Mouse (Mus musculus) central nervous system, embryonic 18 days (tissue): ENCODE data around the gene Golt1b. TPM values are rescaled to one million over a fixed set of nuclear protein-coding genes. Genes with fewer than 3 reads are reported as not detected.

Experiments
- polyA plus RNA-seq: library from polyadenylated mRNA; depleted of rRNA; stranded (reverse); fragments of >200 nt; gene quantifications from 2 replicates; pipeline ENCODE4 v1.2.3, GENCODE M21; 2012; rRNA removed

Gene Golt1b
- polyA plus RNA-seq: 26.2 and 26.6 TPM in 2 replicates

DNA sequence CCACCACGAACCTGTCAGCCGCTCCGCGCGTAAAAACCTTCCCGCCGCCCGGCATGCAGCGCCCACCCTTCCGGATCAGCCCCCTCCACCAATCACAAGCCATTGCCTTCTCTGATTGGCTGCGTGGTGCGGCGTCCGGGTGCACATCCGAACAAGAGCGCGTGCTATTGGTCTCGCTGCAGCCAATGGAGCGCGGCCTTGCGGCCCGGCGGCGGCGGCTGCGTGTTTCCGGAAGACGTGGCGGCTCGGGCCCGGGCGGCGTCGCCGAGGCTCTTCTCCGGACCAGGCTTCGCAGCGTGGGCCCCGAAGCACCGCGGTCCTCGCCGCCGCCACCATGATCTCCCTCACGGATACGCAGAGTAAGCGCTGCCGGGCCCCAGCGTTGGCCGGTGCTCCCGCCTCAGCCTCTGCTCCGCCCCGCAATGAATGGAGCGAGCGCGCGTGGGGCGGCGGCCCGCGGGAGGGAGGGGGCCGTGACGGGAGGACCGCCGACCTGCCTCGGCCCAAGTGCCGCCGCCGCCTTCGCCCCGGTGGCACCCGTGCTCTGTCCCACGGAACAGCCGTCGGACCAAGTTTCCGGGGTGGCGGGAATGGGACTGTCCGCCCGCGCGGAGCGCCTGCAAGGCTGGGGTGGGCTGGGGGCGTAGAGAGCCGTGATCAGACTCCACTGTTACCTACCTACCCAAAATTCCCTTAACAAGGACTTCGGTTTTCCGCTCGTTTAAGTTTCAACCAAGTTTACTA, at the start of gene Golt1b, which contains the start of gene Recql:
Gene Golt1b, plus strand, starts transcription at position 211 of the 744 bp plus-strand sequence.
Gene Recql, minus strand, starts transcription at position 77 of the 744 bp plus-strand sequence.

GRCm38 (mm10) chr6:142345440-142346038, 41.5 kb upstream of the Golt1b start, which contains the start of gene Pyroxd1:
TSS of gene Pyroxd1 (plus strand) at chr6:142345654.

GRCm38 (mm10) chr6:142412906-142413491, 26.0 kb downstream of the Golt1b start, which contains the start of gene Spx:
TSS of gene Spx (plus strand) at chr6:142413441.

Other genes starting within 250 kb of the Golt1b start
- 0.01 TPM in 1 of 2 replicates, not detected in the other for gene Slco1a6, start 178.7 kb upstream of the Golt1b start, polyA plus RNA-seq
- gene Iapp, start 88.8 kb upstream of the Golt1b start, polyA plus RNA-seq: 0.17 and 0.51 TPM in 2 replicates
- gene Slco1a5, start 64.2 kb upstream of the Golt1b start, polyA plus RNA-seq: 0.31 and 0.38 TPM in 2 replicates
- gene Pyroxd1, start 41.6 kb upstream of the Golt1b start, polyA plus RNA-seq: 13.0 and 13.5 TPM in 2 replicates
- gene Recql, start 134 bp upstream of the Golt1b start, polyA plus RNA-seq: 15.8 and 16.0 TPM in 2 replicates
- 12.0 and 13.4 TPM in 2 replicates for gene Spx, start 26.2 kb downstream of the Golt1b start, polyA plus RNA-seq
- 0.04 TPM in 1 of 2 replicates, not detected in the other for gene Gys2, start 85.9 kb downstream of the Golt1b start, polyA plus RNA-seq
- gene Ldhb, start 120.7 kb downstream of the Golt1b start, polyA plus RNA-seq: 363 and 387 TPM in 2 replicates
- gene Kcnj8, start 184.4 kb downstream of the Golt1b start, polyA plus RNA-seq: 10.6 and 11.0 TPM in 2 replicates